Mouse (Mus musculus) lung, postnatal 0 days (tissue): ENCODE data around the gene Ubxn11. TPM values are rescaled to one million over a fixed set of nuclear protein-coding genes. Genes with fewer than 3 reads are reported as not detected.

Experiments
- ATAC-seq: fragments of 200-750 bp; cut with Nextera tagmentation; 2 replicates; pipeline ENCODE4 v1.8.0; 2017; ENCODE audit warnings: moderate library complexity
- DNase-seq: peaks from one replicate; pipeline ENCODE4 v3.0.0-alpha.2; 2016; ENCODE audit warnings: low spot score
- H3K27ac ChIP-seq: fragments of 300-500 bp; sonication (generic); 2 replicates; pipeline ENCODE4 v1.5.1; 2014; ENCODE audit warnings: antibody characterized with exemption, mild to moderate bottlenecking, low read length, mixed read lengths
- H3K27me3 ChIP-seq: fragments of 300-500 bp; sonication (generic); replicated peaks from 2 replicates; pipeline ENCODE4 v1.6.1; 2014; ENCODE audit warnings: low read length, mixed read lengths; ENCODE audit not compliant: insufficient read depth
- H3K36me3 ChIP-seq: fragments of 300-500 bp; sonication (generic); 2 replicates; pipeline ENCODE4 v1.6.1; 2014; ENCODE audit warnings: low read length, mixed read lengths; ENCODE audit not compliant: insufficient read depth
- H3K4me1 ChIP-seq: fragments of 300-500 bp; sonication (generic); 2 replicates; pipeline ENCODE4 v1.6.1; 2014; ENCODE audit warnings: antibody characterized with exemption, low read depth, low read length, mixed read lengths; ENCODE audit not compliant: insufficient read depth
- H3K4me2 ChIP-seq: fragments of 300-500 bp; sonication (generic); replicated peaks from 2 replicates; pipeline ENCODE4 v1.6.1; 2014; ENCODE audit warnings: low read depth, mild to moderate bottlenecking, low read length, moderate library complexity, mixed read lengths
- H3K4me3 ChIP-seq: fragments of 300-500 bp; sonication (generic); 2 replicates; pipeline ENCODE4 v1.5.1; 2014; ENCODE audit warnings: low read depth, low read length
- H3K9ac ChIP-seq: fragments of 300-500 bp; sonication (generic); replicated peaks from 2 replicates; pipeline ENCODE4 v1.6.1; 2014; ENCODE audit warnings: low read depth, mild to moderate bottlenecking
- H3K9me3 ChIP-seq: fragments of 300-500 bp; sonication (generic); 2 replicates; pipeline ENCODE4 v1.6.1; 2016; ENCODE audit warnings: low read length, mixed read lengths
- CTCF ChIP-seq: IDR thresholded peaks from 2 replicates; pipeline ENCODE4 v1.5.1; 2016; ENCODE audit warnings: antibody characterized with exemption, mild to moderate bottlenecking
- EP300 ChIP-seq: IDR thresholded peaks from 2 replicates; pipeline ENCODE4 v1.6.1; 2016; ENCODE audit warnings: antibody characterized with exemption, mild to moderate bottlenecking, control low read depth
- WGBS: fragments of 180-500 bp; shearing (Covaris S2); extraction: QIAGEN DNeasy Blood & Tissue Kit; methylation state at CpG from one replicate; pipeline ENCODE4 v1.1.7; 2014; 5-methylcytosine and 5-hydroxymethylcytosine counted together
- polyA plus RNA-seq: library from polyadenylated mRNA; unstranded; fragments of >200 nt; fragmentation: Nextera tagmentation; extraction: Ambion mirVana; gene quantifications from 2 replicates; pipeline ENCODE4 v1.2.1, GENCODE M21; 2015

The Ubxn11 gene
- polyA plus RNA-seq, 1 experiment from 2014 or later: 10.3 TPM

DNA sequence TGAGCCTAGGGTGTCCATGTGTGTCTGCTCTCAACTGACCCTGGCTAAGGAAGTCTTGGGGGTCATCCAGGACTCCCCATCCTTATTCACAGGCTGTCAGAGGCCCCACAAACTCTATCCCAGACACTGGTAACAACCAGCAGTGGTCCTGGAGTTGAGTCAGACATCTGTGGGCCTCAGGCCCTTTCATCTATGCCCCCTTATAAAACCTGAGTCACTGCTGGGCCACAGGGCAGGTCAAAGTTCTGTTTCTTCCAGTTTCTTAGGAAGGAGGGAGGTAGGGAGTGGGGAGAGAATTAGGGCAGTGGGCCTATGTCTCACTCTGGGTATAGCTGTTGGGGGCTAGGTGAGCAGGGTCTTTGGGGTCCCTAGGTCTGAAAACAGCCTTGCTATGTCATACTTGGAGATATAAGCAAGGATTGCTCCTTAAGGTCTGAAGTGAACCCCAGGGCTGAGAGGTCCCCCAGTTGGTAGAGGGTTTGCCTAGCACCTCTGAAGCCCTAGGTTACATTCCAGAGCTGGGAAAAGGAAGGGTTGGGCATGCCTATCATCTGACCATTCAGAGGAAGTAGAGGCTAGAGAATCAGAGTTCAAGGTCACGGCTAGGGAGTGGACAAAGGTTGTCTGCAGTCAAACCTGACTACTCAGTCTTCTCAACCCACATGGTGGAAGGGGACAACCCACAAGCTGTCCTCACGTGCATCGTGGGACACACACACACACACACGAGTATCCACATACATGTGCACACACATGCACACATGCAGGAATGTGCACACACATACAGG lies 33.4 kb upstream of the Ubxn11 start:
- no peak overlapping the region for H3K4me2 ChIP-seq
- H3K9me3 ChIP-seq: no peaks in the 10 kb centered on the region
- no peak for ATAC-seq
- H3K4me1 ChIP-seq: no peaks in the 10 kb centered on the region
- no peak overlapping the region for H3K9ac ChIP-seq
- no peaks in the 10 kb centered on the region for H3K36me3 ChIP-seq
- no peaks in the 10 kb centered on the region for H3K27me3 ChIP-seq
- DNase-seq: no peak
- TF ChIP-seq CTCF (no peak), EP300 (no peak)
- no peak overlapping the region for H3K4me3 ChIP-seq
- no peak overlapping the region for H3K27ac ChIP-seq
- 84% methylated on average over 4 of the region's 4 CpGs for WGBS

- no peaks in the 10 kb centered on the region for H3K9me3 ChIP-seq
- H3K36me3 ChIP-seq: no peaks in the 10 kb centered on the region
- H3K4me2 ChIP-seq: no peak overlapping the region
- no peak overlapping the region for H3K4me3 ChIP-seq
- no peak for TF ChIP-seq EP300
- peak; percentile 75 for TF ChIP-seq CTCF
- no peak overlapping the region for H3K27ac ChIP-seq
- H3K4me1 ChIP-seq: no peaks in the 10 kb centered on the region
- ATAC-seq: peak; percentile 39
- no peak overlapping the region for H3K9ac ChIP-seq
- 16% methylated on average over 3 of the region's 3 CpGs for WGBS
- no peaks in the 10 kb centered on the region for H3K27me3 ChIP-seq
- peak; percentile 81 for DNase-seq
Measured at GRCm38 (mm10) chr4:134078694-134079093, 23.7 kb upstream of the Ubxn11 start.

DNA sequence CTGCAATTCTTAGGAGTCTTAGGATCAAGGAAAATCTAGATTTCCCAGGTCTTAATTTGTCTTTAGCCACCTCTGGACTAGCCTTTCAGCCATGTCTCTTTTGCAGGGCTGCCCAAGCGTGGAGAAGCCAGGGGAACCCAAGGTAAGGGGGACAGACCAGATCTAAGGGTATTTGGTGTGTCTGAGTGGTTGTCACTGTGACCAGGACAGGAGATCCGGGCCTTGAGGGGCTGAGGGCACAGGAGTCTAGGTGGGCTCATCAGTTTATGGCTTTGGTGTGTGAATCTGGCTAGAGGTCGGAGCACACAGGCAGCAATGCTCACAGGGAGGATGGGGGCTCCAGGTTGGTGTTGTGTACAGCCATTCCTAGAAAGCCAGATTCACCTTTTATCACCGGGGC lies 21.7 kb upstream of the Ubxn11 start:
- Histone ChIP-seq H3K9ac (no peak overlapping the region), H3K4me1 (no peaks in the 10 kb centered on the region), H3K36me3 (no peaks in the 10 kb centered on the region), H3K9me3 (no peaks in the 10 kb centered on the region), H3K27ac (no peak overlapping the region), H3K4me2 (no peak overlapping the region), H3K4me3 (no peak overlapping the region), H3K27me3 (no peaks in the 10 kb centered on the region)
- DNase-seq (no peak), ATAC-seq (no peak)
- TF ChIP-seq CTCF: no peak
- TF ChIP-seq EP300: no peak
- WGBS: 82% methylated on average over 4 of the region's 4 CpGs

GRCm38 (mm10) chr4:134081730-134082386 lies 20.5 kb upstream of the Ubxn11 start:
- Histone ChIP-seq H3K4me3 (peak overlapping the region; percentile 19), H3K9me3 (no peaks in the 10 kb centered on the region), H3K27ac (no peak overlapping the region), H3K36me3 (no peaks in the 10 kb centered on the region), H3K4me2 (peak overlapping the region; percentile 45), H3K4me1 (no peaks in the 10 kb centered on the region), H3K9ac (no peak overlapping the region), H3K27me3 (no peaks in the 10 kb centered on the region)
- DNase-seq: peak; percentile 96
- 4% methylated on average over 39 of the region's 41 CpGs for WGBS
- peak; percentile 95 for ATAC-seq
- TF ChIP-seq CTCF (no peak), EP300 (no peak)

- Histone ChIP-seq H3K4me3 (peak overlapping the region; percentile 19; the same call in 1 of the 2 replicates), H3K4me1 (no peaks in the 10 kb centered on the region), H3K27ac (no peak overlapping the region), H3K4me2 (peak overlapping the region; percentile 45), H3K9me3 (no peaks in the 10 kb centered on the region), H3K9ac (no peak overlapping the region), H3K27me3 (no peaks in the 10 kb centered on the region), H3K36me3 (no peaks in the 10 kb centered on the region)
- no peak for ATAC-seq
- no peak for TF ChIP-seq EP300
- no peak for TF ChIP-seq CTCF
- 16% methylated on average over 7 of the region's 7 CpGs for WGBS
- DNase-seq: no peak
Measured at GRCm38 (mm10) chr4:134082460-134082859, 19.9 kb upstream of the Ubxn11 start.

GRCm38 (mm10) chr4:134084999-134085398 lies 17.4 kb upstream of the Ubxn11 start:
- Histone ChIP-seq H3K4me1 (no peaks in the 10 kb centered on the region), H3K9me3 (no peaks in the 10 kb centered on the region), H3K9ac (no peak overlapping the region), H3K27ac (no peak overlapping the region), H3K4me3 (no peak overlapping the region), H3K4me2 (no peak overlapping the region), H3K27me3 (no peaks in the 10 kb centered on the region), H3K36me3 (no peaks in the 10 kb centered on the region)
- ATAC-seq (no peak), DNase-seq (no peak)
- WGBS: 84% methylated on average over 4 of the region's 4 CpGs
- TF ChIP-seq EP300: no peak
- TF ChIP-seq CTCF: no peak
